Mouse (Mus musculus) neural tube, embryonic 14.5 days (tissue): ENCODE measurements around the gene Scp2d1. TPM values are rescaled to one million over a fixed set of nuclear protein-coding genes. Genes with fewer than 3 reads are reported as not detected.

Source experiments
- polyA plus RNA-seq: library from polyadenylated mRNA; unstranded; fragments of >200 nt; fragmentation: Nextera tagmentation; extraction: Ambion mirVana; gene quantifications from 2 replicates; pipeline ENCODE4 v1.2.1, GENCODE M21; 2014

The Scp2d1 gene
- polyA plus RNA-seq, 1 experiment from 2014 or later: not detected

Other genes with a start within 250 kb of the Scp2d1 start
- 77.1 and 80.4 TPM in 2 replicates for gene Smim26, start 229.6 kb upstream of the Scp2d1 start, polyA plus RNA-seq
- gene Dtd1, start 223.8 kb upstream of the Scp2d1 start, polyA plus RNA-seq: 112 and 132 TPM in 2 replicates